Mouse (Mus musculus): ENCODE results near the gene Prkag2.

GRCm38 (mm10) chr5:24843841-24844240, 256.6 kb downstream of the Prkag2 start:
- TF ChIP-seq CTCF (IDR thresholded peaks at IDR 0.05; ENCODE audit: control insufficient read depth, insufficient read depth, insufficient read length): no peak
- no peak for TF ChIP-seq MYOD1 (IDR thresholded peaks at IDR 0.05; ENCODE audit: control insufficient read depth, insufficient read length, low read depth)
- no peak for TF ChIP-seq MAX (IDR thresholded peaks at IDR 0.05)
- TF ChIP-seq USF1 (IDR thresholded peaks at IDR 0.05; ENCODE audit: low read depth): no peak
- no peak for TF ChIP-seq MYOG (IDR thresholded peaks at IDR 0.05; ENCODE audit: control insufficient read depth, extremely low read depth, insufficient read length)
